Mouse (Mus musculus) central nervous system, embryonic 11.5 days (tissue): ENCODE results near the gene Adgrl3. TPM values are rescaled to one million over a fixed set of nuclear protein-coding genes. Genes with fewer than 3 reads are reported as not detected.

Source experiments
- polyA plus RNA-seq: library from polyadenylated mRNA; depleted of rRNA; stranded (reverse); fragments of >200 nt; gene quantifications from 2 replicates; pipeline ENCODE4 v1.2.3, GENCODE M21; 2012; rRNA removed

Gene Adgrl3
- polyA plus RNA-seq = 20.5 and 25.7 TPM in 2 replicates

DNA sequence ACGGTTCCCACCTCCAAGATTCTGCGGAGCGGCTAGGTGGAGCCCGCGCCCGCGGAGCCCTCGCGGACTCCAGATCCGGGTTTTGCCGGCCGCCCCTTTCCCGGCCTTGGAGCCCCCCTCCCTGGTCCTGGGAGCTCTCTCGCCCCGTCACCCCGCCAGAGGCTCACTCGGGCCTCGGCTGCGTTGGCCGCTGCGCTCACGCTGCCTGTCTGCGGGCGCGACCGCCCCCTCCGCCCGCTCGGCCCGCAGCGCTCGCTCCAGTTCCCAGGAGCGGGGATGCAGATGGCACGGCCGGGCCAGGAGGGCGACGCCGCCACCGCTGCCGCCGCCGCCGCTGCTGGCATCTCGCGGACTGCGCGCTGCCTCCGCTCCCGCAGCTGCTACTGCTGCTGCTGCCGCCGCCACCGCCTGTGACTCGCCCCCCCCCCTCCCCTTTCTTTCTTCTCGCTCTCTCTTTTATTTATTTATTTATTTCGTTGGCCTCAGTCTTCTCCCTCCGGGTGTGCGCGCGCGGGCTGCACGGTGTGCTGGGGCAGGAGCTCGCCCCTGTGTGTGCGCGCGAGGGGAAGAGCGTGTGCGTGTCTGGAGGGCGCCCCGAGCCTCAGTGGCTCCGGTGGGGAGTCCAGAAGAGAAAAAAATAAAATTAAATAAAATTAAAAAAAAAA, at the start of gene Adgrl3:
Adgrl3 (plus strand) TSS at position 549 of the 665 bp plus-strand sequence.

